Mouse (Mus musculus): Measurements from ENCODE around the gene Syne1.

The Syne1 gene

DNA sequence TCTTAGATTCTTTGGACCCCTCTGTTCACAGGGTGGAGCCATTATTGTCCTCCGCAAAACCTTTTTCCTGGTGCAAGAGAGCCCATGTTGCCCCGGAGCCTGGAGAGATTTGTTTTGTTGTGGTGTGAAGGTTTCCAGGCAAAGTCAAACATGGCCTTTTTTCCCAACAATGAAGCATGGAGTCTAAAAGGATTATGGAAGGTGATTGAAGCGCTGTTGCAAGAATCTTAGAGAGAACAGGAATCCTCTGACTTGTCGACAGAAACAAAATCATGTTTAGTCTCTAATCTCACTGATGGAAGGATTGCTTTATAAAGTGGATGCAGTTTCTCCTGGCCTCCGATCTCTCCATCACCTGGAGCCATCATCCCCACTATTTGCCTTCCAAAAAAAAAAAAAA lies at the start of gene Syne1:
TSS of gene Syne1 (minus strand) at position 101 of the 400 bp plus-strand sequence.
- no peak for DNase-seq (ENCODE audit: low spot score in 2 of 2)

DNA sequence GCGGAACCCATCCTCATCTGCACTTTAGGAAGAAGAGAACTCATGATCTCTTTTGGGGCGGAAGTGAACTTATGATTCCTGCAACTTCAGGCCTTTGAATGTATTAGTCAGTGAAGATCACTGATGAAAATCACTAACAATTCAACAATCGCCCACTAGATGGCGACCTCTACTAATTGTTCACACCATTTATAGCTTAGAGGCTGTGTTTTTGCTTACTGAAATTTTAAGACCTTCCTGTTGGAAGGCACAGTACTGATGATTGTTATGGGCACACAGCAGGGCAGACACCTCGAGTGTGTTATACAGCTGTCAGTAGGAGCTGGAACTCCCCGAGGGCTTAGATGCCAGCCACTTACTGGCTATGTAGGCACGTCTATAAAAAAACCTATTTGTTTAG lies 48.8 kb upstream of the Syne1 start:
- DNase-seq (ENCODE audit: low spot score in 2 of 2), result peak; percentile 15 to 40

- DNase-seq (ENCODE audit: low spot score in 2 of 2), result no peak
These were observed 45.3 kb upstream of the Syne1 start for GRCm38 (mm10) chr10:5596559-5596958.

- DNase-seq (ENCODE audit: low spot score in 2 of 2), result no peak
These were observed 43.2 kb upstream of the Syne1 start for GRCm38 (mm10) chr10:5594457-5594856.

DNA sequence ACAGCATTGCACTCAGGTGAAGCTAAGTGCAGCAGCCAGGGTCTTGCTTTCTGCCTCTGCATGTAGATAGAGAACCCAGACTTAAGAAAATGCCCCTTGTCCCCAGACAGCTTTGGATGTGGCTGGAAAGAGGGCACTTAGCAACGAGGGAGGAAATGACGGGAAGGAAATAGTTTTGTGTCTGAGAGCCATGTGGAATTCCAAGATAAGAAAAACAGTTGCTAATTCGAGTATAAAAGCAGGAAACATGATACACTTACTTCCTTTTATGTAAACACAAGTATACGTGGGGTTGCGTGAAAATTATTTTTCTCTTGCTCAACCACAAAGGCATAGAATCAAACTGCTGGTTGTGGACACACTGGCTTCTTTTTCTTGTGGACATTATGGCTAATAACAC lies 42.2 kb upstream of the Syne1 start, which contains the start of gene Myct1:
TSS of gene Myct1 (plus strand) at position 312 of the 400 bp plus-strand sequence.
- no peak for DNase-seq (ENCODE audit: low spot score in 2 of 2)

DNA sequence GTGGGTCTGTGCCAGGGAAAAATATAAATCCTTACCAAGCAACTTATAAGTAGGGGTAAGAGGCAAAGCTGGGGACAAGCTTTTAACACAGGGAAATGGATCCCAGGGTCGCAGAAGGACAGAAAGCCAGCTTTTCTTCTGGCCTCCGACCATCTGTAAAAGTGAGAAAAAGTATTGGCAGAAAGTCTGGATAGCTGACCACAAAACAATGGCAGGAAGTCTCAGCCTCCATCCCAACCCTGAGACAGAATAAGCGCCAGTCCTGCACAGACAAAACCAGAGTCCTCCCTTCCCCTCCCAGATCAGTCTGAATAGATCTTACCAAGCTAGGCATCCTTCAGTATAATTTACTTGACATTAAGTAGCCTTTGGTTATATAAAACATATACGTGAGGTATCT lies 40.7 kb upstream of the Syne1 start:
- DNase-seq (ENCODE audit: low spot score in 2 of 2), result no peak

DNA sequence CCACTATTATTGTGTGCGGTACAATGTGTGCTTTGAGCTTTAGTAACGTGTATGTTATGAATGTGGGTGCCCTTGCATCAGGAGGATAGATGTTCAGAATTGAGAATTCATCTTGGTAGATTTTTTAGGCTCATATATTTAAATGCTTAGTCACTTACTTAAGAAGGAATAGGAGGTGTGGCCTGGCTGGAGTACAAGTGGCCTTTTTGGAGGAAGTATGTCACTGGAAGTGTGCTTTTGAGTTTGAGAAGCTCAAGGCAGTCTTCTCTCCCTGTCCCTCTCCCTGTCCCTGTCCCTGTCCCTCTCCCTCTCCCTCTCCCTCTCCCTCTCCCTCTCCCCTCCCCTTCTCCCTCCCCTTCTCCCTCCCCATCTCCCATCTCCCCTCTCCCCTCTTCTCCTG lies 39.8 kb upstream of the Syne1 start:
- DNase-seq (ENCODE audit: low spot score in 2 of 2), result no peak

GRCm38 (mm10) chr10:5573328-5573727 lies 22.0 kb upstream of the Syne1 start:
- no peak for DNase-seq (ENCODE audit: low spot score in 2 of 2)

GRCm38 (mm10) chr10:5571332-5571731 lies 20.1 kb upstream of the Syne1 start:
- no peak for DNase-seq (ENCODE audit: low spot score in 2 of 2)

DNA sequence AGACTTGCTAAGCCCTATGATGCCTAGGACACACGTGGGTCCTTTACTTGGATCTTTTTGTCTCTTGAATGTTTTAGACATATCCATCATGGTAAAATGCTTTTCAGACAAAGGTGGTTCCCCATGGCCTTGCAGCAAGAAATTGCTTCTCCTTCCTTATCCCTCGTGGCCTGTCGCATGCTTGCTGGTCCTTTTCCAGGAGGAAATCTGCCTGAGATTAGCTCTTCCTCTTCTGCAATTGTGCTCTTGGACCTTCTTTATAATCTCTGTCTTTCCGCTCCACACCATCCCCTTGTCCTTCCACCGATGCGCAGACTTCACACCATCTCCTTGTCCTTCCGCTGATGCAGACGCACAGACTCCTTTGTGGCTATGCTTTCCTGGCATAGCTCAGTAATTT lies 18.8 kb upstream of the Syne1 start:
- no peak for DNase-seq (ENCODE audit: low spot score in 2 of 2)

DNA sequence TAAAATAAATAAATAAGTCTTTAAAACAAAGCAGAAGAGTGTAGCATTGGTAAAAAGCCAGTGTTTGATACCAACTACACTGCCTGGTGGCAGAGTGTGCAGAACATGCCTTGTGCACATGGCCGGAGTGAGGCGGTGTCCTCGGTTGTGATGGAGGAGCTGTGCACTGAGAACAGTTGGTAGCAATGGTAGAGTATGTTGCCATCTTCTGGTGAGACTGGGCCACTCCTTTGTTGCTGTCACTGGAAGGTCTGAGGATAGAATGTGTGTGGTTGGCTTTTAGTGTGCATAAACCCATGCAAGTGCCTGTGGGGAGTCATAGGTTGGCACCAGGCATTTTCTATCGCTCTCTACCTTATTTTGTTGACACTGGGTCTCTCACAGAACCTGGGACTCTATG lies 17.7 kb upstream of the Syne1 start:
- no peak for DNase-seq (ENCODE audit: low spot score in 2 of 2)

GRCm38 (mm10) chr10:5561706-5562105 lies 10.4 kb upstream of the Syne1 start:
- DNase-seq (ENCODE audit: low spot score in 2 of 2), result no peak

- DNase-seq (ENCODE audit: low spot score in 2 of 2), result no peak
These were observed 9.2 kb upstream of the Syne1 start for GRCm38 (mm10) chr10:5560526-5560925.

GRCm38 (mm10) chr10:5558808-5559207 lies 7.5 kb upstream of the Syne1 start:
- DNase-seq (ENCODE audit: low spot score in 2 of 2), result no peak

GRCm38 (mm10) chr10:5554941-5555340 lies 3.7 kb upstream of the Syne1 start:
- DNase-seq (ENCODE audit: low spot score in 2 of 2), result no peak

DNA sequence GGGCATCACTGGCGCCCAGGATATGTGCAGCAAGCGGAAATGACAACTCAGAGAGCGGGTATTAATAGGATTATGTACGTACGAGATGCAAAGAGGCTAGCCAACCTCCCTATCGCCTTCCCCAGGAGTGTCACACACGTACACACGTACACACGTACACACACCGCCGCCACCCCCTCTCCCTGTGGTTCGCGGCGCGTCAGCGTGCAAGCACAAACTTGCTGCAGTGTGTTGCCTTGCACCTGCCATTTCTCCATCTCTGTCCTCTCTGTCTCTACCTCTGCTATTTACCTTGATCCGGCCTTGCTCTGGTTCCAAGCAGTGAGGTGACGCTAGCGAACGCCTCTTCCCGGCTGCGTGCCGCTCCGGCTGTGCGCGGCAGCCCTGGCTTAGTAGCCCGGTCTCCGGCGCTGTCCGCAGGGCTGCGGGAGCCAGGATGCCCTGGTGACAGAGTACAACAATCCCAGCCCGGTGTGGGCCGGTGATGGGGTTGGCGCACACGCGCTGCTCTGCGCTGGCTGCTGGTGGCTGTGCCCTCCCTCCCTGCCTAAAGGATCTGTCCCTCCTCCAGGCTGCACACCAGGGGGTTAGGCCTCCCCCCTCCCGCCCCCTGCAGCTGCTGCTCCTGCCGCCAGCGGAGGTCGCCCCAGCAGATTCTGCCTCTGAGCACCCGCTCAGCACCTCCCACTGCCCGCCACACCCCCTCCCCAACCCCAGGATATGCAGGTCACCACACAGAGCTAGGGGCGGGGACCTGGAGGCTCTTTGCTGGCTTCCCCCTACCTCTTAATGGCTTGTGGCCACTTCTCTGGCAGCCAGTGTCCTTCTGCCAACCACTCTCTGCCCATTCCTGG lies 887 bp downstream of the Syne1 start:
- peak; percentile 3 to 34 for DNase-seq (ENCODE audit: low spot score in 2 of 2)

DNA sequence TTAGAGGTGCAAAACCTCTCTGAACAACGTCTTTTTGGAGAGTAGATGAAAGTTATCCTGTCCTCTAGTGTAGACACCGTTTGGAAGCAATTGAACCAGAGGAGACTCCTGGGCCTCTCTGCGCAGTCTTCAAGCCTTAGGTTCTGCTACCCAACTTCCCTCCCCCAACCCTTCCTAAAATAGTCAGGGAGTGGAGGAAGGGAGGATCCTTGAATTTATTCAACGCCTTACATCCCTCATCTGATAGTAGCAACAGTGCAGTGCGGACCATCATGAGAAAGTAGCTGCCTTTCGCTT lies 1.5 kb downstream of the Syne1 start:
- DNase-seq (ENCODE audit: low spot score in 2 of 2), result peak in 1 of 2 experiments; percentile 2

DNA sequence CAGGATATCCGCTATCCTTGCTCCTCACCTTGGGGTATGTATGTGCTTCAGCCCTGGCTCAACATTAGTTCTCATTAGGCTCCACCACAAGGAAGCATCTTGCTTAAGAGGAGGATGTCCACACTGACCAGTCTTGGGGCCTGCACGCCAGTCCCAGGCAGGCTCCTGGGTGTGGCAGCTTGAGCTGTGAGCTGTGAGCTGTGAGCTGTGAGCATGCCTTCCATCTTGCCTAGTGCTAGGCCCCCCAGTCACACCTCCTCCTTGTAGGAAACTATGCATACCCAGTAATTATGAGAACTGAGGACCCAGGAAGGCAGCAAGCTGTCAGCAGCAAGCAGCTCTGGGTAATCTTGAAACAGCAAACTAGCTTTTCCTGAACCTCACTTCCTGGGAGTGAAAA lies 2.6 kb downstream of the Syne1 start:
- no peak for DNase-seq (ENCODE audit: low spot score in 2 of 2)

- DNase-seq (ENCODE audit: low spot score in 2 of 2), result no peak
These were observed 3.5 kb downstream of the Syne1 start for GRCm38 (mm10) chr10:5547769-5548168.

DNA sequence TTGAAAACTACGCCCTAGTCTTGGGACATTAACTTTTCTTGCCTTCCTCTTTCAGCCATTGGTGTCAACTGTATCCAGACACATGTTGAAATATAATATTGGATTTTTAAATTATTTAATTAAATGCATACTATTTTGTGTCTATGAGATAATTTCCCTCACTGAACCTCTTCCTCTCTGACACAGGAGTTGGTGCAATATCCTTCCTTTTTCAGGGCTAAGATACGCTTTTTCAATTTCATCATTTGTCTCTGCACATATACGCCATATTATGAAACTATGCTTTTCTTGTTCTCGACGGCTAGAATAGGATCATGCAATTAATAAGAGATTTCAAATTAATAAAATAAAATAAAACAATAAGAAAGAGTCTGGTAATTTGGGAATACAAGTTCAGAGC lies 4.9 kb downstream of the Syne1 start:
- no peak for DNase-seq (ENCODE audit: low spot score in 2 of 2)

DNA sequence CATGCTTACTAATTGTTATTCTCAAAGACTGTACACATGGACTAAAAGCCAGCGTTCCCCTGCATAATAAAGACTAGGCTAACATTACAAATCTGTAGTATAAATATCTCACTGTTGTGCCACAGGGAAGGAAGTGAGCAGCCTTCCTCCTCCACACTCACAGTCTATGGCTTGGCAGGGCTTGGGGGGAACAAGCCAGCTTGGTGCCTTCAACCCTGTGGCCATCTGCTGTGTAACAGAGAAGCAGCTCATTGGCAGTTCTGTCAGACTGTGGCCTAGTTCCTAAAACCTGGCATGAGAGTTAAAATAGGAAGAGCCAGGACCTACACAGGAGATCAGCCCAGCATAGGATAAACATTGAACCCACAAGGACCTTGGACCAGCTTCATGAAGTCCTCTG lies 23.0 kb downstream of the Syne1 start:
- DNase-seq (ENCODE audit: low spot score in 2 of 2), result no peak

DNA sequence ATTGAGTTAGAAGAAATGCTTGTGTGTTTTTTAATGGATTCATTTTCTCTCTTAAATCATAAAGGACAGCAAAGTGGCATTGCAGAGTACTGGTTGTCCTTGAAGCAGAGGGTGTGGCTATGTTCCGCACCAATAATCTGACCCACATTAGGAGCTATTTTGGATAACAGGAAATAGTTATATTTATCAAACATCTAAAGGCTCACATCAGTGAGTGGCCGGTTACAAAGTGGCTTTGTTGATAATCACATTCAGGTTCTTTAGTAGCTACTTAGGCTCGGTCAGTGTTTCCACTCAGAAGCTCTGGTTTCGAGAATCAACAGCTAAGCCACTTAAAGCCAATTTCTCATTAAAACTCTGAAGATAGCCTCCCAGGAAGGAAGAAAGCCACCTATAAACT lies 23.6 kb downstream of the Syne1 start:
- no peak for DNase-seq (ENCODE audit: low spot score in 2 of 2)

DNA sequence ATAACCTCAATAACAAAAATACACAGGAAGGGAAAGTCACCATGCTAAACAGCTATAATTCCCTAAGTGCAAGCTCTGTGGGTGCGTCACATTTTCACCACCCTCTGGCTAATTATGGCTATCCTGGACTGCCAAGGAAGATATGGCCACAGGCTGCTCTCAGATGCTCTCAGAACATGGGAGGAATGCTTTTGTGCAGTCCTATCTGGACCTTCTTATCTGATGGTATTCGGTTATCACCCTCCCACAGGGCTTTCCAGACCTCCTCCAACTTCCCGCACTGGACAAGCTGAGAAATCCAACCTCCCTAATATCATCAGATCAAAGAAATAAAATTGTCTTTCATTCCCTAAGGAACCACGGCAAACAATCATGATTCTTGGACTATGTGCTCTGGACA lies 28.4 kb downstream of the Syne1 start:
- no peak for DNase-seq (ENCODE audit: low spot score in 2 of 2)

- no peak for DNase-seq (ENCODE audit: low spot score in 2 of 2)
These were observed 29.0 kb downstream of the Syne1 start for GRCm38 (mm10) chr10:5522276-5522675.

Data from urinary bladder, adult 18-20 months (tissue).